Mouse (Mus musculus) lung, adult 2 months (tissue): ENCODE data around the gene Traf7.

Source experiments
- CTCF ChIP-seq: fragments of 200-500 bp; IDR thresholded peaks from 2 replicates; pipeline ENCODE4 v1.5.1; 2011; ENCODE audit warnings: mild to moderate bottlenecking, low read length, control low read depth; ENCODE audit not compliant: insufficient read depth
- POLR2A ChIP-seq: fragments of 200-500 bp; IDR thresholded peaks from 2 replicates; pipeline ENCODE4 v1.6.1; 2011; ENCODE audit warnings: low read depth, mild to moderate bottlenecking, control low read depth, low read length, borderline replicate concordance; ENCODE audit errors: extremely low read depth

DNA sequence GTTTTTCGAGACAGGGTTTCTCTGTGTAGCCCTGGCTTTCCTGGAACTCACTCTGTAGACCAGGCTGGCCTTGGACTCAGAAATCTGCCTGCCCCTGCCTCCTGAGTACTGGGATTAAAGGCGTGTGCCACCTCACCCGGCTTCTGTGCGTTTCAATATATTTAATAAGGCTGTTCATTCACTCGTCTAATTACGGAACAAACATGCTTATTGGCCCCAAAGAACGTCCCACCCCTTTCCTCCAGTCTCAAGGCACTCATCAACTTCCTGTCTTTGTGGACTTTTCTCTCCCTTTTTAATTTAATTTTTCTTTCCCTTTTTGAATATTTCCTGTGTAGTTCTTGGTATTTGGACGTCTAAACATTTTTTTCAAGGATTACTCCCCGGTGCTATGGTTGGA lies 20.7 kb upstream of the Traf7 start:
- no peak for TF ChIP-seq CTCF
- no peak for TF ChIP-seq POLR2A
